Mouse (Mus musculus) G1E (cell line): ENCODE data around the gene Cep44.

Experiments
- CTCF ChIP-seq: IDR thresholded peaks from 2 replicates; pipeline ENCODE4 v1.5.1; 2012; ENCODE audit warnings: low read depth, low read length, inconsistent platforms, mixed read lengths
- POLR2AphosphoS5 ChIP-seq: IDR thresholded peaks from 2 replicates; pipeline ENCODE4 v1.6.1; 2012; ENCODE audit warnings: low read depth, low read length, inconsistent platforms; ENCODE audit not compliant: insufficient replicate concordance

GRCm38 (mm10) chr8:56540706-56541105, 10.1 kb downstream of the Cep44 start:
- TF ChIP-seq CTCF: no peak
- TF ChIP-seq POLR2AphosphoS5: no peak
